Mouse (Mus musculus) liver, embryonic 14.5 days (tissue): Measurements from ENCODE around the gene Snx7.

Source experiments
- CTCF ChIP-seq: IDR thresholded peaks from 2 replicates; pipeline ENCODE4 v1.5.1; 2016; ENCODE audit warnings: antibody characterized with exemption, low read depth, control low read depth
- EP300 ChIP-seq: IDR thresholded peaks from 2 replicates; pipeline ENCODE4 v1.6.1; 2016; ENCODE audit warnings: antibody characterized with exemption, low read depth

- no peak for TF ChIP-seq EP300
- TF ChIP-seq CTCF, result no peak
Measured at GRCm38 (mm10) chr3:117817635-117818034, 51.1 kb downstream of the Snx7 start.
